Mouse (Mus musculus) left cerebral cortex, postnatal 4 days (tissue): ENCODE data around the gene Klk1b4. TPM values are rescaled to one million over a fixed set of nuclear protein-coding genes. Genes with fewer than 3 reads are reported as not detected.
"Not testable (repeated sequence)": the region's sequence is repeated elsewhere in the genome, so short reads cannot be mapped to it uniquely, and the experiment has no call there.

Source experiments
- DNase-seq: peaks from one replicate; pipeline ENCODE4 v3.0.0-alpha.2; 2022
- intact Hi-C: fragments of 180-260 bp; cut with DNase I; formaldehyde crosslinking; loops from one replicate; pipeline ENCODE4 v1.15.1; 2025
- total RNA-seq, 2 experiments: library from RNA; stranded (reverse); gene quantifications; 2 replicates each; pipeline ENCODE4 v1.2.3; 2021

Gene Klk1b4
- total RNA-seq, 2 experiments from 2014 or later, result not detected

DNA sequence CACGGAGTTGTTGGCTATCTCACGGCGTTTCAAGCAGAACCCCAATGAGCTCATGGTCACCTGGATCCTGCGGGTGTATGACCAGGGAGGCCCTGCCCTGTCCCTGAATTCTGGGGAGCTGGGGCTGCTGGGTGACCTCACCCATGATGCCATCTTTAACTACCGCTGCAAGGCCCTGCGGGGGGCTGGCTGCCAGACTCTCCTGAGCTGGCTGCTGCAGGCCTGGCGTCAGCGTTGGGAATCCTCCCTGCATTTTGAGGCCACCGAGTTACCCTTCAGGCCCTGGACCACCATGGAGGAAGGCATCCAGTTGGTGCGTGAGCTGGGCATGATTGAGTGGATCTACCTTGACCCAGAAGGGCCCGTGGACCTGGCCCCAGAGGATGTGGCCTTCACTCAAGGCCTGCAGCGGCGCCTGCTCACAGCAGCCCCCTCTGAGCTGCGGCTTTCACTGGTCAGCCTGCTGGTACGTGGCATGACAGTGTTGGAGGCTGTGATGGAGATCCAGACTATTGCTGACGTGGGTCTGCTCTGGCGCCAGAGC, 43.6 kb downstream of the Klk1b4 start:
- DNase-seq, intact Hi-C loops: not testable (repeated sequence)

- intact Hi-C loops, result no loop called here
- peak; percentile 22 for DNase-seq
Measured at GRCm38 (mm10) chr7:44253023-44253616, 45.9 kb downstream of the Klk1b4 start.

GRCm38 (mm10) chr7:44254930-44255329, 47.7 kb downstream of the Klk1b4 start:
- DNase-seq, result no peak
- intact Hi-C loops, result no loop called here

GRCm38 (mm10) chr7:44257278-44257677, 50.0 kb downstream of the Klk1b4 start, which contains the start of gene Acp4:
Gene Acp4 (minus strand): TSS chr7:44257378.
- intact Hi-C loops, result no loop called here
- DNase-seq, result no peak

DNA sequence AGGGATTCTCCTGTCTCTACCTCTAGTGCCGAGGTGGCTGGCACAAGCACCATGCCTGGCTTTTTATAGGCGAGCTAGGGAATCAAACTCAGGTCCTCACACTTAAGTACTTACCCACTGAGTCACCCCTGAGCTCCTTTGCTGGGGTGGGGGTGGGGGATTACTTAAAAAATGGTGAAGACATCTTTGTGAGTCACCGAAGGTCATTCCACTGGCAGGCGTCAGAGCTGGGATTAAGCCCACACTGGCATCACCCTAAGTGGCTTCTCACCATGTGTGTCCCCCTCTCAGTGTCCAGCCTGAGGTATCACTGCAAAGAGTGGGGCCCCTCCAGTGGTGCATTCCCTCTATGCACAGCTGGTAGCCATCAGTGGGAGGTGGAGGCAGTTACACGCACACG, 53.2 kb downstream of the Klk1b4 start:
- intact Hi-C loops, result loop anchor here (5.0 to 10.0 kb wide), 2 partner anchors 54 to 227 kb away; partner anchors contain the start of gene Shank1

DNA sequence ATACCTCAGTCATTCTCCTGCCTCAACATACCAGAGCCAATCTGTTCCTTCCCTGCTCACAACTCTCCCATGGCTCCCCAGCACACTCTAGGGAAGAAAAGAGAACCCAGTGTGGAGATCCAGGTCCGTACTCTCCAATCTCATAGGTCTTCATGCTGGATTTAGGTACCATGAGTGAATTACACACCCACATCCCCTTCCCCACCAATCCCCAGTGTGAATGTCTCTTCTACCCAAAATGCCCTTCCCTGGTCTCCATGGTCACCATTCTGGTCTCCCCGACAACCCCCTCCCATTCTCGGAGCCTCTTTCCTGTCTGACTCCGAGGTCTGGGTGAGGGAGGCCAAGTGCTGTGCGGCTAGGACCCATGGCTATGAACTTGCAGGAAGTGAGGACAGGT, 53.9 kb downstream of the Klk1b4 start, which contains the start of gene Gm15517:
Gene Gm15517 (plus strand): TSS at position 301 of the 400 bp plus-strand sequence.
- no peak for DNase-seq
- intact Hi-C loops, result loop anchor here (5.0 to 10.0 kb wide), 2 partner anchors 54 to 226 kb away; partner anchors contain the start of gene Shank1

More for the DNA sequence above, 53.2 kb downstream of the Klk1b4 start:
- no peak for DNase-seq

Other genes starting within 250 kb of the Klk1b4 start
- gene Klk1b1, start 240.7 kb upstream of the Klk1b4 start, total RNA-seq, result not detected
- gene Klk1b9, start 231.4 kb upstream of the Klk1b4 start, total RNA-seq, result not detected
- gene Klk1b11, start 211.6 kb upstream of the Klk1b4 start, total RNA-seq, result not detected
- not detected for gene Klk1b26, start 195.3 kb upstream of the Klk1b4 start, total RNA-seq
- gene Klk1b27, start 155.1 kb upstream of the Klk1b4 start, total RNA-seq, result not detected
- gene Klk1b21, start 105.1 kb upstream of the Klk1b4 start, total RNA-seq, result not detected
- gene Klk1b22, start 94.8 kb upstream of the Klk1b4 start, total RNA-seq, result not detected
- not detected for gene Klk1b16, start 70.7 kb upstream of the Klk1b4 start, total RNA-seq
- not detected for gene Klk1b24, start 19.2 kb upstream of the Klk1b4 start, total RNA-seq
- gene Klk1b3, start 9.2 kb upstream of the Klk1b4 start, total RNA-seq, result not detected
- not detected for gene Klk1b5, start 8.5 kb downstream of the Klk1b4 start, total RNA-seq
- gene Klk1, start 17.9 kb downstream of the Klk1b4 start, total RNA-seq, result not detected
- not detected for gene Gm36864, start 28.7 kb downstream of the Klk1b4 start, total RNA-seq
- gene 1700028J19Rik, start 39.3 kb downstream of the Klk1b4 start, total RNA-seq, result under 1 TPM; 0.64 to 0.82 TPM
- gene 2410002F23Rik, start 39.3 kb downstream of the Klk1b4 start, total RNA-seq, result 100 to 1,000 TPM; 169 to 191 TPM
- not detected for gene Acp4, start 49.9 kb downstream of the Klk1b4 start, total RNA-seq
- gene Gm15517, start 54.0 kb downstream of the Klk1b4 start, total RNA-seq, result not detected
- gene Clec11a, start 99.5 kb downstream of the Klk1b4 start, total RNA-seq, result 1 to 10 TPM; 2.5 to 2.8 TPM
- 100 to 1,000 TPM; 299 to 336 TPM for gene Shank1, start 102.8 kb downstream of the Klk1b4 start, total RNA-seq
- gene Syt3, start 176.7 kb downstream of the Klk1b4 start, total RNA-seq, result 10 to 100 TPM; 45.1 to 52.4 TPM
- 1 to 10 TPM; 1.3 to 2.4 TPM for gene 1700008O03Rik, start 178.4 kb downstream of the Klk1b4 start, total RNA-seq
- 100 to 1,000 TPM; 357 to 379 TPM for gene Lrrc4b, start 221.6 kb downstream of the Klk1b4 start, total RNA-seq